Mouse (Mus musculus) cerebellum, adult 9-10 months (tissue): ENCODE measurements around the gene Olfr203.
"Not testable (repeated sequence)": the region's sequence is repeated elsewhere in the genome, so short reads cannot be mapped to it uniquely, and the experiment has no call there.

Experiments
- DNase-seq: peaks from one replicate; pipeline ENCODE4 v3.0.0; 2022

Gene Olfr203

GRCm38 (mm10) chr16:59298581-59298980 is at the start of gene Olfr203:
Gene Olfr203, plus strand, starts transcription at chr16:59298881.
- DNase-seq, result no peak

- no peak for DNase-seq
Measured at GRCm38 (mm10) chr16:59249684-59250083, 49.0 kb upstream of the Olfr203 start.

- not testable (repeated sequence) for DNase-seq
Measured at GRCm38 (mm10) chr16:59269097-59269496, 29.6 kb upstream of the Olfr203 start.

- not testable (repeated sequence) for DNase-seq
Measured at GRCm38 (mm10) chr16:59272532-59272931, 26.1 kb upstream of the Olfr203 start, which contains the start of gene Olfr201. Gene Olfr201, minus strand, starts transcription at chr16:59272632.

GRCm38 (mm10) chr16:59280542-59280941 is 18.1 kb upstream of the Olfr203 start:
- DNase-seq, result no peak

GRCm38 (mm10) chr16:59283476-59283875 is 15.2 kb upstream of the Olfr203 start:
- DNase-seq, result no peak

- no peak for DNase-seq
Measured at GRCm38 (mm10) chr16:59286693-59287092, 12.0 kb upstream of the Olfr203 start, which contains the start of gene Olfr202. Gene Olfr202, minus strand, starts transcription at chr16:59286793.

GRCm38 (mm10) chr16:59287576-59287975 is 11.1 kb upstream of the Olfr203 start:
- DNase-seq, result not testable (repeated sequence)

GRCm38 (mm10) chr16:59318148-59318547 is 19.5 kb downstream of the Olfr203 start, which contains the start of gene Olfr204:
Gene Olfr204, minus strand, starts transcription at chr16:59318248.
- no peak for DNase-seq

- DNase-seq, result not testable (repeated sequence)
Measured at GRCm38 (mm10) chr16:59323262-59323661, 24.6 kb downstream of the Olfr203 start.

- DNase-seq, result no peak
Measured at GRCm38 (mm10) chr16:59331038-59331437, 32.4 kb downstream of the Olfr203 start, which contains the start of gene Olfr205. Gene Olfr205, minus strand, starts transcription at chr16:59331138.

GRCm38 (mm10) chr16:59349146-59349545 is 50.5 kb downstream of the Olfr203 start, which contains the start of gene Olfr206:
Gene Olfr206, minus strand, starts transcription at chr16:59349246.
- DNase-seq, result no peak
